Mouse (Mus musculus) embryonic fibroblast, embryonic 13.5 days (primary cell): Measurements from ENCODE around the gene Smlr1. TPM values are rescaled to one million over a fixed set of nuclear protein-coding genes. Genes with fewer than 3 reads are reported as not detected.
A peak's percentile ranks its signal among the peaks of the same experiment; 100 is the strongest.

Experiments used
- H3K27ac ChIP-seq: 2 replicates; pipeline ENCODE4 v1.5.1; 2012; ENCODE audit warnings: low read length, control low read depth, inconsistent platforms; ENCODE audit not compliant: insufficient read depth
- H3K4me1 ChIP-seq: 2 replicates; pipeline ENCODE4 v1.6.1; 2011; ENCODE audit warnings: low read length; ENCODE audit not compliant: control insufficient read depth, insufficient read depth
- H3K4me3 ChIP-seq: 2 replicates; pipeline ENCODE4 v1.5.1; 2011; ENCODE audit warnings: mild to moderate bottlenecking, control low read depth, low read length; ENCODE audit not compliant: insufficient read depth
- CTCF ChIP-seq: IDR thresholded peaks from 2 replicates; pipeline ENCODE4 v1.5.1; 2011; ENCODE audit warnings: mild to moderate bottlenecking, control low read depth, low read length, moderate library complexity, borderline replicate concordance; ENCODE audit not compliant: insufficient read depth
- POLR2A ChIP-seq: IDR thresholded peaks from 2 replicates; pipeline ENCODE4 v1.6.1; 2011; ENCODE audit warnings: low read depth, mild to moderate bottlenecking, control low read depth, low read length, moderate library complexity
- polyA plus RNA-seq: library from polyadenylated mRNA; stranded (reverse); fragments of >200 nt; gene quantifications from 2 replicates; pipeline ENCODE4 v1.2.4, GENCODE M21; 2011; ENCODE audit warnings: low read depth; ENCODE audit not compliant: missing spikeins, insufficient read length

Gene Smlr1
- not detected in 2 replicates for polyA plus RNA-seq

GRCm38 (mm10) chr10:25535891-25536331 lies at the start of gene Smlr1:
Gene Smlr1, minus strand, starts transcription at chr10:25536267.
- no peak within 1 kb of the TSS for H3K4me3 ChIP-seq
- H3K4me1 ChIP-seq, result no peaks in the 10 kb centered on the region; the same call in 1 of the 2 replicates
- TF ChIP-seq CTCF (no peak), POLR2A (no peak)

DNA sequence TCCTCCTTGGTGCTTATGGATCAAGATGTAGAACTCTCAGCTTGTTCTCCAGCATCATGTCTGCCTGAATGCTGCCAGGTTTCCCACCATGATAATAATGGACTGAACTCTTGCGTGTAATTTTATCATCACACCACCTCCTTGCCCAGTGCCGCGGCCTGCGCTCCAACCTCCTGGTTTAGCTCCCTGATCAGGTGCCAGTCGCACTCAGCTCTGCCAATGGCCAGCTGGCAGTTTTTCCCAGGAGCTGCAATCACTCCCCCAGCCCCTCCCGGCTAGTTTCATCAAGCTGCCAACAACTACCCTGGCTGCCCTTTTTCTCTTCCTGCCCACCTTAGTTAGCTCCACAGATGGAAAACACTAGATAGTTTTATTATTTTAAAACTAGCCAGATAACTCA lies 48.8 kb upstream of the Smlr1 start:
- Histone ChIP-seq H3K27ac (peak overlapping the region; percentile 21; the same call in 1 of the 2 replicates), H3K4me3 (no peak overlapping the region), H3K4me1 (no peaks in the 10 kb centered on the region)
- TF ChIP-seq POLR2A, result no peak
- no peak for TF ChIP-seq CTCF

More at GRCm38 (mm10) chr10:25535891-25536331, at the start of gene Smlr1:
- no peak within 1 kb of the TSS for H3K27ac ChIP-seq

DNA sequence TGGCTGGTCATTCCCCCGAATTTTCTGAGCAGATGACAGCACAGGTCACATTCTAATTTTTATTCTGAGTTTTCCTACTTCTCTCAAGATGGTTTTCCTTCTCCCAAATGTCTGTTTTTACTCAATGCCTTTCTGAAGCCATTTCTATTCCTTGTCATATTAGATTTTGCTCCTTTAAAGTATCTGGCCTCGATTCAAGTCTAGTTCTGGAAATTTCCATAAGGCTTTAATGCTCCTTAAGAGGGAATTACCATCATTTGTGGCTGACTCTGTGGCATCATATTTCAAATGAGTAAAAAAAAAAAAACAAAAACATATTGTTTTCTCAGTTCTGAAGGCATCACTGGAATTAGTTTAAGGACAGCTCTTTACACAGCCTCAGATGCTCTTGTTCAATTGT lies 44.0 kb upstream of the Smlr1 start:
- TF ChIP-seq CTCF, result no peak
- no peak for TF ChIP-seq POLR2A
- no peak overlapping the region for H3K27ac ChIP-seq
- no peak overlapping the region for H3K4me3 ChIP-seq
- H3K4me1 ChIP-seq, result no peaks in the 10 kb centered on the region

- TF ChIP-seq POLR2A, result no peak
- no peak for TF ChIP-seq CTCF
- H3K4me1 ChIP-seq, result no peaks in the 10 kb centered on the region
- H3K27ac ChIP-seq, result no peak overlapping the region
- H3K4me3 ChIP-seq, result no peak overlapping the region
These were observed 35.5 kb upstream of the Smlr1 start for GRCm38 (mm10) chr10:25571319-25572240.

DNA sequence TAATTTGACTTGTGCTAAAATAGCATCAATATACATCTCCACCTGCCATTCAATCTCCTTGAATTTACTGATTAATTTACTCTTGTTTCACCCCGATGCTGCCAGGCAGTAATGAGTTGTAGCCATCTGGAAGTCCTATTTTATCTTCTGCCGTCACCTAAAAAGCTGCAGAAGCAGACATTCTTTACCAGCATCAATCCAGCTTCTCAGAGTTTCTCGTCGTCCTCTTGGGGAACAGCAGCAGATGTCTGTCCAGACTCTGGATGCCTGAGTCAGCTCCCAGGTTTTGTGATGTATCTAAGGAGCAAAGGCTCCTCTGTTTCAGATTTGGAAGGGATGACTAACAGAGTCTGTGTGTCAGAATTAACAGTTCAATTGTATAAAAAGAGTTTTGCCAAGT lies 16.9 kb upstream of the Smlr1 start:
- H3K4me1 ChIP-seq, result no peaks in the 10 kb centered on the region
- H3K27ac ChIP-seq, result no peak overlapping the region
- H3K4me3 ChIP-seq, result no peak overlapping the region
- TF ChIP-seq POLR2A, result no peak
- no peak for TF ChIP-seq CTCF

GRCm38 (mm10) chr10:25541097-25541496 lies 5.0 kb upstream of the Smlr1 start:
- Histone ChIP-seq H3K4me3 (no peak overlapping the region), H3K27ac (no peak overlapping the region), H3K4me1 (no peaks in the 10 kb centered on the region)
- TF ChIP-seq POLR2A, result no peak
- no peak for TF ChIP-seq CTCF

GRCm38 (mm10) chr10:25539771-25540168 lies 3.7 kb upstream of the Smlr1 start:
- no peak overlapping the region for H3K4me3 ChIP-seq
- no peak overlapping the region for H3K27ac ChIP-seq
- no peaks in the 10 kb centered on the region for H3K4me1 ChIP-seq
- TF ChIP-seq POLR2A, result no peak
- TF ChIP-seq CTCF, result no peak

DNA sequence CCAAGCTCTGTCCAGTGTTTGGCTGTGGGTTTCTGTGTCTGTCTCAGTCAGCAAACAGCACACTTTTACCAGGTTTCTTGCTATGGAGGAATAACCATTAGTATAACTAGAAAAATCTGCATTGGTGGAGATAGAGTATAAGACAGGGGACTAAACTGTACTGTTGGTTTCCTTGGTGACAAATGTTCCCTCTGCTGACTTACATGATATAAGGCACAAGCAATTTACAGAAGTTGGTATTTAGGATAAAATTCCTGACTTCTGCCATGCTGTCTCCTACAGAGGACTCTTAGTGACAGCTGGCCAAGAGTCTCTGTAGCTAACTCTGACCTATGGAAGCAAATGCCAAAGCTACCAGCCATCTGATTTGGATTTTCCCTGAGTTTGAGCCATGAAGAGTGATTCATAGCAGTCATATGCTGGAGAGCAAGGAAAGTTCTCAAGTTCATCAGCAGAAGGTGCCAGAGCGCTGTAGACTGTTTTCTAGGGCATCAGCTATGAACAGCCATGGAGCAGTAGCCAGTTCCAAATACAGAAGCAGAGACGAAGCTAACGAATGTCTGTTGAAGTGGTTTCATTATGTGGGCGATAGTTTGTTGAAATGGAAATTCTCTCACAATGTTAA lies 3.2 kb upstream of the Smlr1 start:
- no peak overlapping the region for H3K27ac ChIP-seq
- H3K4me3 ChIP-seq, result no peak overlapping the region
- no peaks in the 10 kb centered on the region for H3K4me1 ChIP-seq
- TF ChIP-seq POLR2A (no peak), CTCF (no peak)

DNA sequence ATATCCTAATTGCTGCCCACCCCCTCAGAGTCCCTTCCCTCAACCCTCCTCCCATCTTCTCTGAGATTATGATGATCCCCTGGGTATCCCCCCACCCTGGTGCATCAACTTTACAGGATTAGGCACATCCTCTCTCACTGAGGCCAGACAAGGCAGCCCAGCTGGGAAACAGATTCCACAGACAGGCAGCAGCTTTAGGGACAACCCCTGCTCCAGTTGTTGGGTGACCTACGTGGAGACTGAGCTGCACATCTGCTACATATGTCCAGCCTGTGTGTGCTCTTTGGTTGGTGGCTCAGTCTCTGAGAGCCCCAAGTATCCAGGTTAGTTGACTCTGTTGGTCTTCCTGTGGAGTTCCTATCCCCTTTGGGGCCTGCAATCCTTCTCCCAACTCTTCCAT lies 2.7 kb upstream of the Smlr1 start:
- Histone ChIP-seq H3K4me1 (no peaks in the 10 kb centered on the region), H3K4me3 (no peak overlapping the region), H3K27ac (no peak overlapping the region)
- TF ChIP-seq CTCF (no peak), POLR2A (no peak)

DNA sequence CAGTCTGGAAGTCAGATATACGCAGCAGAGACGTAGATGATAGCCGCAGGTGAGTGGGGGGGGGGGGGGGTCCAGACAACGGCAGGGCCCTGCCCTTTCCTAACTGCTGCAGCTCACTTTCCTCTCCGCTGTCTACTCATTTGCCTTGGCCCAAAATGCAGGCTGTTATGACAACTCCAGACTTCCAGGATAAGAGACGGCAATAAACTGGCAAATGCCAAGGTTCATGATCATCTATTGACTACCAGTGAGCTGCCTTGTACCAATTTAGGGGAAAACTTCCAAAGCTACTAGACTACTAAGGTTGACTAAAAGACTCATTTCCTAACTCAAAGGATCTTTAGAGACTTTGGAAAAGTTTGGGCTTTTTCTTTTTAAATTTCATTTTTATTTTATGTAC lies 554 bp upstream of the Smlr1 start:
- TF ChIP-seq POLR2A (no peak), CTCF (no peak)
- Histone ChIP-seq H3K27ac (no peak overlapping the region), H3K4me3 (no peak overlapping the region), H3K4me1 (no peaks in the 10 kb centered on the region)

- no peak overlapping the region for H3K27ac ChIP-seq
- H3K4me3 ChIP-seq, result no peak overlapping the region
- no peaks in the 10 kb centered on the region; the same call in 1 of the 2 replicates for H3K4me1 ChIP-seq
- no peak for TF ChIP-seq POLR2A
- no peak for TF ChIP-seq CTCF
These were observed 1.6 kb downstream of the Smlr1 start for GRCm38 (mm10) chr10:25534467-25534866.
